Mouse (Mus musculus) MEL (cell line): ENCODE measurements around the gene Tmem169. TPM values are rescaled to one million over a fixed set of nuclear protein-coding genes. Genes with fewer than 3 reads are reported as not detected.
"Not testable (repeated sequence)": the region's sequence is repeated elsewhere in the genome, so short reads cannot be mapped to it uniquely, and the experiment has no call there.

Source experiments
- DNase-seq: peaks from one replicate; pipeline ENCODE4 v3.0.0; 2011; ENCODE audit warnings: low read depth, low spot score
- H3K27ac ChIP-seq: 2 replicates; pipeline ENCODE4 v1.5.1; 2012; ENCODE audit warnings: low read depth, mild to moderate bottlenecking, control low read depth, low read length, moderate library complexity; ENCODE audit not compliant: control insufficient read depth
- H3K27me3 ChIP-seq, 2 experiments: fragments of 150-350 bp in 1 of 2; sonication (generic) in 1 of 2; 2 replicates each; pipeline ENCODE4 v1.6.1; 2012; ENCODE audit warnings: low read length in 2 of 2, mild to moderate bottlenecking in 2 of 2, improper control_type of control experiment in 1 of 2, moderate library complexity in 1 of 2; ENCODE audit not compliant: insufficient read depth in 2 of 2, control insufficient read depth in 1 of 2
- H3K36me3 ChIP-seq, 2 experiments: 2 replicates each; pipeline ENCODE4 v1.6.1; 2012 to 2014; ENCODE audit warnings: low read length in 2 of 2, improper control_type of control experiment in 1 of 2, inconsistent platforms in 1 of 2, mild to moderate bottlenecking in 1 of 2; ENCODE audit not compliant: insufficient read depth in 2 of 2, control insufficient read depth in 1 of 2
- H3K4me1 ChIP-seq, 2 experiments: fragments of 150-350 bp in 1 of 2; sonication (generic) in 1 of 2; 2 replicates each; pipeline ENCODE4 v1.6.1; 2012; ENCODE audit warnings: low read length in 2 of 2, improper control_type of control experiment in 1 of 2, mild to moderate bottlenecking in 1 of 2; ENCODE audit not compliant: insufficient read depth in 2 of 2, control insufficient read depth in 1 of 2
- H3K4me3 ChIP-seq, 2 experiments: fragments of 150-350 bp in 1 of 2; sonication (generic) in 1 of 2; 2 replicates each; pipeline ENCODE4 v1.5.1; 2012; ENCODE audit warnings: low read depth in 2 of 2, low read length in 2 of 2, mild to moderate bottlenecking in 2 of 2, moderate library complexity in 2 of 2, control low read depth in 1 of 2, improper control_type of control experiment in 1 of 2; ENCODE audit not compliant: control insufficient read depth in 1 of 2, insufficient read depth in 1 of 2
- H3K79me2 ChIP-seq: 2 replicates; pipeline ENCODE4 v1.6.1; 2012; ENCODE audit warnings: mild to moderate bottlenecking, low read length, moderate library complexity; ENCODE audit not compliant: control insufficient read depth, poor library complexity, insufficient read depth
- H3K9ac ChIP-seq: 2 replicates; pipeline ENCODE4 v1.6.1; 2012; ENCODE audit warnings: low read depth, mild to moderate bottlenecking, control low read depth, low read length, moderate library complexity; ENCODE audit not compliant: control insufficient read depth, poor library complexity, severe bottlenecking
- H3K9me3 ChIP-seq: fragments of 150-350 bp; sonication (generic); replicated peaks from 2 replicates; pipeline ENCODE4 v1.6.1; 2012; ENCODE audit warnings: mild to moderate bottlenecking, low read length, improper control_type of control experiment, moderate library complexity; ENCODE audit not compliant: insufficient read depth
- E2F4 ChIP-seq: IDR thresholded peaks from 2 replicates; pipeline ENCODE4 v1.6.1; 2011; ENCODE audit warnings: low read depth, low read length, improper control_type of control experiment, borderline replicate concordance
- GABPA ChIP-seq: IDR thresholded peaks from 2 replicates; pipeline ENCODE4 v1.6.1; 2012; ENCODE audit warnings: low read depth, mild to moderate bottlenecking, inconsistent platforms, low read length, improper control_type of control experiment, moderate library complexity
- HCFC1 ChIP-seq: IDR thresholded peaks from 2 replicates; pipeline ENCODE4 v1.6.1; 2012; ENCODE audit warnings: low read depth, mild to moderate bottlenecking, inconsistent platforms, low read length, improper control_type of control experiment, moderate library complexity
- MAX ChIP-seq: IDR thresholded peaks from 2 replicates; pipeline ENCODE4 v1.6.1; 2011; ENCODE audit warnings: low read length, improper control_type of control experiment
- MXI1 ChIP-seq: IDR thresholded peaks from 2 replicates; pipeline ENCODE4 v1.6.1; 2011; ENCODE audit warnings: mild to moderate bottlenecking, low read depth, low read length, improper control_type of control experiment
- MYB ChIP-seq: IDR thresholded peaks from 2 replicates; pipeline ENCODE4 v1.6.1; 2011; ENCODE audit warnings: mild to moderate bottlenecking, low read depth, low read length, improper control_type of control experiment
- MYC ChIP-seq: IDR thresholded peaks from 2 replicates; pipeline ENCODE4 v1.6.1; 2011; ENCODE audit warnings: low read depth, mild to moderate bottlenecking, low read length, improper control_type of control experiment, moderate library complexity
- NELFE ChIP-seq: IDR thresholded peaks from 2 replicates; pipeline ENCODE4 v1.6.1; 2011; ENCODE audit warnings: low read depth, low read length, improper control_type of control experiment
- POLR2A ChIP-seq, 2 experiments: IDR thresholded peaks; 2 replicates each; pipeline ENCODE4 v1.6.1; 2011 to 2012; ENCODE audit warnings: low read length in 2 of 2, mild to moderate bottlenecking in 2 of 2, control low read depth in 1 of 2, improper control_type of control experiment in 1 of 2, low read depth in 1 of 2, moderate library complexity in 1 of 2; ENCODE audit not compliant: control insufficient read depth in 1 of 2, insufficient read depth in 1 of 2, poor library complexity in 1 of 2
- POLR2AphosphoS2 ChIP-seq: IDR thresholded peaks from 2 replicates; pipeline ENCODE4 v1.6.1; 2011; ENCODE audit warnings: low read length, improper control_type of control experiment
- POLR2AphosphoS5 ChIP-seq: IDR thresholded peaks from 2 replicates; pipeline ENCODE4 v1.6.1; 2012; ENCODE audit warnings: low read depth, borderline replicate concordance, mild to moderate bottlenecking, inconsistent platforms, low read length, moderate library complexity, mixed read lengths
- SIN3A ChIP-seq: IDR thresholded peaks from 2 replicates; pipeline ENCODE4 v1.6.1; 2012; ENCODE audit warnings: low read length, improper control_type of control experiment, inconsistent platforms
- TAL1 ChIP-seq: IDR thresholded peaks from 2 replicates; pipeline ENCODE4 v1.6.1; 2012; ENCODE audit warnings: mild to moderate bottlenecking, inconsistent platforms, low read length, moderate library complexity, mixed read lengths
- TBP ChIP-seq: IDR thresholded peaks from 2 replicates; pipeline ENCODE4 v1.8.0; 2011; ENCODE audit warnings: low read depth, low read length, improper control_type of control experiment
- UBTF ChIP-seq: IDR thresholded peaks from 2 replicates; pipeline ENCODE4 v1.6.1; 2012; ENCODE audit warnings: low read depth, mild to moderate bottlenecking, inconsistent platforms, low read length, improper control_type of control experiment, moderate library complexity, borderline replicate concordance; ENCODE audit not compliant: insufficient read depth
- USF1 ChIP-seq: IDR thresholded peaks from 2 replicates; pipeline ENCODE4 v1.6.1; 2014; ENCODE audit warnings: low read depth, mild to moderate bottlenecking, inconsistent platforms, low read length, improper control_type of control experiment, moderate library complexity
- USF2 ChIP-seq, 2 experiments: IDR thresholded peaks; 2 replicates each; pipeline ENCODE4 v1.6.1; 2011 to 2012; ENCODE audit warnings: improper control_type of control experiment in 2 of 2, low read length in 2 of 2, borderline replicate concordance in 1 of 2, inconsistent platforms in 1 of 2, low read depth in 1 of 2, mild to moderate bottlenecking in 1 of 2; ENCODE audit not compliant: insufficient read depth in 1 of 2
- ZC3H11A ChIP-seq: IDR thresholded peaks from 2 replicates; pipeline ENCODE4 v1.6.1; 2012; ENCODE audit warnings: low read depth, mild to moderate bottlenecking, inconsistent platforms, low read length, improper control_type of control experiment
- ZMIZ1 ChIP-seq: IDR thresholded peaks from 2 replicates; pipeline ENCODE4 v1.6.1; 2012; ENCODE audit warnings: low read depth, mild to moderate bottlenecking, inconsistent platforms, low read length, improper control_type of control experiment, moderate library complexity
- polyA plus RNA-seq, 2 experiments: library from polyadenylated mRNA; stranded (reverse) in 1 of 2; unstranded in 1 of 2; fragments of >175 nt in 1 of 2; fragments of >200 nt in 1 of 2; gene quantifications; 2 replicates each; pipeline versions ENCODE4 v1.2.1 to v1.2.4; 2012; ENCODE audit warnings: low replicate concordance in 2 of 2, low read depth in 1 of 2; ENCODE audit not compliant: insufficient read length in 2 of 2, insufficient read depth in 1 of 2, missing spikeins in 1 of 2
- total RNA-seq: library from RNA; depleted of rRNA; stranded (reverse); fragments of 300-350 nt; gene quantifications from 2 replicates; pipeline ENCODE4 v1.2.3, GENCODE M21; 2012; rRNA removed

The Tmem169 gene
- total RNA-seq (not detected in 2 replicates), polyA plus RNA-seq (under 1 TPM in 1 of 2 experiments, not detected in 1; 0.06 TPM)

GRCm38 (mm10) chr1:72283992-72284485 lies at the start of gene Tmem169, which contains the start of gene Pecr:
Gene Tmem169, plus strand, starts transcription at chr1:72284369.
Gene Pecr, minus strand, starts transcription at chr1:72284314.
- TF ChIP-seq UBTF = no peak
- no peak for TF ChIP-seq GABPA
- no peak for TF ChIP-seq TAL1
- peak; percentile 17; the same call in 1 of the 2 replicates for TF ChIP-seq HCFC1
- no peak for TF ChIP-seq ZMIZ1
- TF ChIP-seq USF2 (IDR thresholded peaks at IDR 0.05; ENCODE audit: borderline replicate concordance in 1 of 2, insufficient read depth in 1 of 2, low read depth in 1 of 2, low read length in 2 of 2) = peak in 1 of 2 experiments; percentile 51; a peak in 1 of 4 replicates
- TF ChIP-seq SIN3A = peak; percentile 84
- TF ChIP-seq MYB = no peak
- no peak for TF ChIP-seq ZC3H11A
- peak; percentile 85 for TF ChIP-seq TBP
- peak; percentile 93 for TF ChIP-seq MYC
- TF ChIP-seq USF1 = peak; percentile 92
- TF ChIP-seq POLR2A (IDR thresholded peaks at IDR 0.05; ENCODE audit: control insufficient read depth in 1 of 2, insufficient read depth in 1 of 2, low read depth in 1 of 2, low read length in 2 of 2, poor library complexity in 1 of 2) = peak; percentile 52 to 81; a peak in 3 of 4 replicates
- TF ChIP-seq NELFE = peak; percentile 66
- peak; percentile 100 for TF ChIP-seq MAX
- 0 out of 2 replicates have a peak, but pooled peaks have one; percentile 46 for TF ChIP-seq POLR2AphosphoS2
- no peak for TF ChIP-seq E2F4
- peak; percentile 99 for TF ChIP-seq MXI1
- TF ChIP-seq POLR2AphosphoS5 = no peak

DNA sequence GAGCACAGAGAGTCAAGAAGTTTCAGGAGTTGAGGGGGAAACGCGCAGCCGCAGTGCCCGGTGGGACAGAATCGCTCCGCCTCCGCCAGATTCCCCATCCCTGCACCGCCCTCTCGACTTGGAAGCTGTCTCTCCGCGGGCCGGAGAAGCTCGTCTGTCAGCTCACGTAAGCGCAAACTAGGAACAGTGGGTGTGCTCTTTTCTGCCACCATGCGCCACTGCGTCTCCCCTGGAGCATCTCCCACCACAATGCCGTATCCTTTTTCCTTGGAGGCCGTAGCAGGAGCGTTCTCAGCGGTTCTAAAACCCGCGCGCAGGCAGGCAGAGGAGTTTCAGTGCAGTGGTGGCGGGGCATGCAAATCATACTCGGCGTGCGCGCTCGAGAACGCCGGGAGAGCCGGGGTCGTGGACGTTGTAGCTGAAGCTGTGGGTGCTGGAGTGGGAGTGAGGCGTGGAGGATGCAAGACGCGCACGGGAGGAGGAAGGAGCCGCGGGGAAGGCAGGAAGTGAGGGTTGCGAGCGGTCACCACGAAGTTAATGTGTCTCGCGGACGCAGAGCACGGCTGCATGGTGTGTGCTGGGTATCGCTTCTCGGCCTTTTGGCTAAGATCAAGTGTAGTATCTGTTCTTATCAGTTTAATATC lies 47.7 kb upstream of the Tmem169 start:
- not testable (repeated sequence) for H3K27me3 ChIP-seq
- TF ChIP-seq POLR2A (IDR thresholded peaks at IDR 0.05; ENCODE audit: control insufficient read depth in 1 of 2, insufficient read depth in 1 of 2, low read depth in 1 of 2, low read length in 2 of 2, poor library complexity in 1 of 2) (peak; percentile 40 to 77; a peak in 2 of 4 replicates), TBP (peak; percentile 67; the same call in 1 of the 2 replicates)
- TF ChIP-seq, all 39 proteins: peak for 2; not testable (repeated sequence) for 37
- H3K79me2 ChIP-seq, H3K9me3 ChIP-seq, H3K4me1 ChIP-seq, H3K36me3 ChIP-seq: not testable (repeated sequence)
- peak overlapping the region; percentile 66 for H3K9ac ChIP-seq
- peak overlapping the region; percentile 57 to 71 for H3K4me3 ChIP-seq
- peak; percentile 87 for DNase-seq
- H3K27ac ChIP-seq = peak overlapping the region; percentile 46

More at GRCm38 (mm10) chr1:72283992-72284485, at the start of gene Tmem169, which contains the start of gene Pecr:
- peaks cover 0 to 7% of the 10 kb centered on the region in 2 experiments; a peak in 2 of 4 replicates for H3K36me3 ChIP-seq
- peaks cover 3 to 6% of the 10 kb centered on the region in 2 experiments; a peak in 3 of 4 replicates for H3K27me3 ChIP-seq
- H3K79me2 ChIP-seq = no peaks in the 10 kb centered on the region; the same call in 1 of the 2 replicates
- H3K9me3 ChIP-seq = no peaks in the 10 kb centered on the region
- DNase-seq = peak; percentile 93
- peak within 1 kb of the TSS; percentile 63 to 70 for H3K4me3 ChIP-seq
- no peak within 1 kb of the TSS for H3K27ac ChIP-seq
- peaks cover 0 to 7% of the 10 kb centered on the region in 2 experiments; a peak in 2 of 4 replicates for H3K4me1 ChIP-seq
- peak within 1 kb of the TSS; percentile 80 for H3K9ac ChIP-seq
